Comparison of ENCODE assay signal across 8 mouse cellular contexts in the genomic region with DNA sequence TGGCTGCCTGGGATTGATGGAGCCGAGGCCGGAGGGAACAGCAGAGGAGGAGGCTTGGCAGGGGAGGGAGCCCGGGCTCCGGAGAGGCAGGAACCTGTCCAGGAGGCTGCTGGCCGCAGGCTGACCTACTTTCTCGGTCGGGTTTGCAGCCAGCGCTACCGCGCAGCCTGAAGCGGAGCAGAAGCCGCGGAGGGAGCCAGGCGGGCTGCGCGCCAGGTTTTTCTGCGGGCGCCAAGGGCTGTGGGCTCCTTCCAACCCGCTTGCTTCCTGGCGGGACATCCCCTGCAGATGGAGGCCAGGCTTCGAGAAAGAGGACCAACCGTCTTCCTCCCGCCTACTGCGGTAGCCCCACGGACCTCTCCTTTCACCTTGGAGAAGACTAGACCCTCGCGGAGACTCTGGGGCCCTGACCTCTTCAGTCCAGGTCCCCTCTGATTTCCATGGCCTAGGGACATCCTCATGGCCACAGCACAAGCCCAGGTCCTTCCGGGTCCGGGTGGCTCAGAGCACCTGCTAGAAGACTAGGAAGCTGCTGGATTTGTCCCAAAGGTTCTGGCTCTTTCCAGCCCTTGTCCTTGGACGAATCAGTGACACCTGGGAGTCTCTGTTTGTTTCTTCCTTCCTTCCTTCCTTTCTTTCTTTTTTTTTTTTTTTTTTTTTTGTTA. TPM values are rescaled to one million over a fixed set of nuclear protein-coding genes. Genes with fewer than 3 reads are reported as not detected.
DNase-seq lines count a peak whose midpoint lies in the region; ATAC-seq and TF ChIP-seq lines count a peak whose summit lies in the region.

No protein-coding gene starts in this region.

- no peaks in the 10 kb centered on the region for H3K27me3 ChIP-seq in hindbrain, postnatal 0 days (ENCODE audit: insufficient read depth, low read length)

- ATAC-seq in hindbrain, postnatal 0 days, result peak; percentile 62; the same call in 1 of the 2 replicates

- H3K9me3 ChIP-seq in hindbrain, postnatal 0 days (ENCODE audit: low read length), result no peaks in the 10 kb centered on the region

- TF ChIP-seq CTCF in hindbrain, postnatal 0 days (IDR thresholded peaks at IDR 0.05; ENCODE audit: low read depth), result no peak
- TF ChIP-seq CTCF in left cerebral cortex, adult 2 months (IDR thresholded peaks at IDR 0.05), result no peak

- H3K4me2 ChIP-seq in hindbrain, postnatal 0 days (ENCODE audit: low read depth, low read length), result peak overlapping the region; percentile 49

- WGBS in hindbrain, postnatal 0 days, result 2% methylated on average over 30 of the region's 30 CpGs

- H3K4me1 ChIP-seq in hindbrain, postnatal 0 days (ENCODE audit: insufficient read depth, low read length), result no peaks in the 10 kb centered on the region

- DNase-seq in adrenal gland, adult 8-10 months, result peak; percentile 55
- DNase-seq in embryo, embryonic 11.5 days (ENCODE audit: low read depth, low spot score), result peak; percentile 3
- peak; percentile 78 to 80 for DNase-seq in gastrocnemius, postnatal 36 days
- peak; percentile 84 for DNase-seq in hindbrain, postnatal 0 days (ENCODE audit: low spot score)
- DNase-seq in left cerebral cortex, adult 2 months (ENCODE audit: extremely low spot score in 1 of 2, low spot score in 2 of 2), result peak; percentile 65
- DNase-seq in lung, postnatal 25 days (ENCODE audit: low spot score), result peak; percentile 18
- peak; percentile 84 for DNase-seq in retina, postnatal 1 day
- DNase-seq in thymus, adult 18-20 months, result no peak

- H3K27ac ChIP-seq in hindbrain, postnatal 0 days, result no peak overlapping the region; the same call in 1 of the 2 replicates
- no peak overlapping the region for H3K27ac ChIP-seq in left cerebral cortex, adult 2 months

- intact Hi-C loops in gastrocnemius, postnatal 36 days (cut with DNase I), result no loop called here
- intact Hi-C loops in left cerebral cortex, adult 2 months (cut with DNase I), result no loop called here

- H3K36me3 ChIP-seq in hindbrain, postnatal 0 days (ENCODE audit: insufficient read depth, low read length), result no peaks in the 10 kb centered on the region

- H3K4me3 ChIP-seq in hindbrain, postnatal 0 days (ENCODE audit: low read length), result peak overlapping the region; percentile 24
- peak overlapping the region; percentile 26 for H3K4me3 ChIP-seq in left cerebral cortex, adult 2 months

- peak overlapping the region; percentile 48 for H3K9ac ChIP-seq in hindbrain, postnatal 0 days (replicated peaks; ENCODE audit: low read length)

RNA-seq across cellular contexts. Expression of a gene that starts 57.8 kb away (rescaled TPM):
- total RNA-seq in adrenal gland, adult 8-10 months (2022), result 10 to 100 TPM; 46.5 to 55.8 (median 50.1) TPM
- 10 to 100 TPM; 23.1 to 30.7 TPM for total RNA-seq in gastrocnemius, postnatal 36 days (2021)
- total RNA-seq in hindbrain, postnatal 0 days (2014; rRNA removed), result 12.6 and 16.8 TPM in 2 replicates
- 36.3 TPM in 2 replicates for polyA plus RNA-seq in hindbrain, postnatal 0 days (2015; fragmentation: Nextera tagmentation; extraction: Ambion mirVana)
- 10 to 100 TPM; 19.2 to 20.8 TPM for total RNA-seq in left cerebral cortex, adult 2 months (2021)

RNA-seq across cellular contexts. Expression of a gene that starts 58.0 kb away (rescaled TPM):
- total RNA-seq in adrenal gland, adult 8-10 months (2022), result 1 to 10 TPM; 2.5 to 5.8 (median 4.4) TPM
- under 1 TPM; 0.56 to 0.64 TPM for total RNA-seq in gastrocnemius, postnatal 36 days (2021)
- total RNA-seq in hindbrain, postnatal 0 days (2014; rRNA removed), result 4.3 and 4.7 TPM in 2 replicates
- 8.4 and 9.8 TPM in 2 replicates for polyA plus RNA-seq in hindbrain, postnatal 0 days (2015; fragmentation: Nextera tagmentation; extraction: Ambion mirVana)
- total RNA-seq in left cerebral cortex, adult 2 months (2021), result 1 to 10 TPM in 1 of 2 experiments, under 1 TPM in 1; 0.97 to 2.0 TPM

Comparison
In these comparisons a context has a peak if more than half of its experiments do, and no peak if none do; other contexts are left out.
1. DNase-seq: peak in adrenal gland, adult 8-10 months (single experiment), embryo, embryonic 11.5 days (single experiment), gastrocnemius, postnatal 36 days (2 of 2), hindbrain, postnatal 0 days (single experiment), left cerebral cortex, adult 2 months (2 of 2), lung, postnatal 25 days (single experiment) and retina, postnatal 1 day (single experiment); none in thymus, adult 18-20 months (0 of 2).